Mouse (Mus musculus) forebrain, embryonic 16.5 days (tissue): ENCODE results near the gene Hivep3. TPM values are rescaled to one million over a fixed set of nuclear protein-coding genes. Genes with fewer than 3 reads are reported as not detected.

Experiments used
- ATAC-seq: fragments of 200-750 bp; cut with Nextera tagmentation; 2 replicates; pipeline ENCODE4 v1.8.0; 2017; ENCODE audit warnings: mild to moderate bottlenecking, moderate library complexity
- H3K27ac ChIP-seq: fragments of 300-500 bp; sonication (generic); 2 replicates; pipeline ENCODE4 v1.5.1; 2014; ENCODE audit warnings: low read length, control low read depth
- H3K27me3 ChIP-seq: fragments of 300-500 bp; sonication (generic); replicated peaks from 2 replicates; pipeline ENCODE4 v1.6.1; 2014; ENCODE audit warnings: low read length; ENCODE audit not compliant: control insufficient read depth, insufficient read depth
- H3K36me3 ChIP-seq: fragments of 300-500 bp; sonication (generic); 2 replicates; pipeline ENCODE4 v1.6.1; 2014; ENCODE audit not compliant: control insufficient read depth, insufficient read depth
- H3K4me1 ChIP-seq: fragments of 300-500 bp; sonication (generic); replicated peaks from 2 replicates; pipeline ENCODE4 v1.6.1; 2014; ENCODE audit warnings: low read length; ENCODE audit not compliant: control insufficient read depth, insufficient read depth
- H3K4me2 ChIP-seq: fragments of 300-500 bp; sonication (generic); 2 replicates; pipeline ENCODE4 v1.6.1; 2014; ENCODE audit warnings: mild to moderate bottlenecking, low read length, control low read depth
- H3K4me3 ChIP-seq: fragments of 300-500 bp; sonication (generic); replicated peaks from 2 replicates; pipeline ENCODE4 v1.5.1; 2014; ENCODE audit warnings: mild to moderate bottlenecking, low read length, control low read depth
- H3K9ac ChIP-seq: fragments of 300-500 bp; sonication (generic); replicated peaks from 2 replicates; pipeline ENCODE4 v1.6.1; 2014; ENCODE audit warnings: low read depth, low read length, control low read depth
- H3K9me3 ChIP-seq: fragments of 300-500 bp; sonication (generic); 2 replicates; pipeline ENCODE4 v1.6.1; 2016; ENCODE audit warnings: low read length; ENCODE audit not compliant: control insufficient read depth
- WGBS: fragments of 180-500 bp; shearing (Covaris S2); extraction: QIAGEN DNeasy Blood & Tissue Kit; methylation state at CpG from one replicate; pipeline ENCODE4 v1.1.7; 2014; 5-methylcytosine and 5-hydroxymethylcytosine counted together
- polyA plus RNA-seq: library from polyadenylated mRNA; unstranded; fragments of >200 nt; fragmentation: Nextera tagmentation; extraction: Ambion mirVana; gene quantifications from 2 replicates; pipeline ENCODE4 v1.2.1, GENCODE M21; 2015

The Hivep3 gene
- polyA plus RNA-seq, 1 experiment from 2014 or later, result 26.4 TPM

- no peaks in the 10 kb centered on the region for H3K27me3 ChIP-seq
- H3K4me2 ChIP-seq, result no peak overlapping the region
- ATAC-seq, result no peak
- H3K4me1 ChIP-seq, result no peaks in the 10 kb centered on the region
- no peaks in the 10 kb centered on the region for H3K9me3 ChIP-seq
- 62% methylated on average over 5 of the region's 5 CpGs for WGBS
- no peak overlapping the region for H3K27ac ChIP-seq
- no peaks in the 10 kb centered on the region for H3K36me3 ChIP-seq
- H3K4me3 ChIP-seq, result no peak overlapping the region
- H3K9ac ChIP-seq, result no peak overlapping the region
Observed at GRCm38 (mm10) chr4:119882814-119883213, 149.2 kb downstream of the Hivep3 start.

- Histone ChIP-seq H3K9ac (no peak overlapping the region), H3K36me3 (no peaks in the 10 kb centered on the region), H3K9me3 (no peaks in the 10 kb centered on the region), H3K27ac (no peak overlapping the region), H3K4me2 (no peak overlapping the region), H3K27me3 (no peaks in the 10 kb centered on the region), H3K4me1 (no peaks in the 10 kb centered on the region), H3K4me3 (no peak overlapping the region)
- 79% methylated on average over 3 of the region's 3 CpGs for WGBS
- ATAC-seq, result no peak
Observed at GRCm38 (mm10) chr4:119886621-119887020, 153.0 kb downstream of the Hivep3 start.

GRCm38 (mm10) chr4:119887523-119888177, 154.1 kb downstream of the Hivep3 start:
- H3K4me2 ChIP-seq, result no peak overlapping the region
- ATAC-seq, result no peak

GRCm38 (mm10) chr4:119889760-119890159, 156.2 kb downstream of the Hivep3 start:
- H3K27ac ChIP-seq, result no peak overlapping the region
- no peak overlapping the region for H3K4me3 ChIP-seq
- H3K27me3 ChIP-seq, result no peaks in the 10 kb centered on the region
- H3K4me2 ChIP-seq, result no peak overlapping the region
- no peaks in the 10 kb centered on the region for H3K9me3 ChIP-seq
- ATAC-seq, result no peak
- H3K9ac ChIP-seq, result no peak overlapping the region
- WGBS, result 93% methylated on average over 5 of the region's 5 CpGs
- H3K36me3 ChIP-seq, result no peaks in the 10 kb centered on the region
- H3K4me1 ChIP-seq, result peaks cover 6% of the 10 kb centered on the region; the same call in 1 of the 2 replicates

More at GRCm38 (mm10) chr4:119887523-119888177, 154.1 kb downstream of the Hivep3 start:
- Histone ChIP-seq H3K9me3 (no peaks in the 10 kb centered on the region), H3K4me3 (no peak overlapping the region), H3K36me3 (no peaks in the 10 kb centered on the region), H3K27me3 (no peaks in the 10 kb centered on the region), H3K27ac (no peak overlapping the region), H3K9ac (no peak overlapping the region), H3K4me1 (no peaks in the 10 kb centered on the region)
- 82% methylated on average over 6 of the region's 6 CpGs for WGBS

GRCm38 (mm10) chr4:119893255-119893779, 159.7 kb downstream of the Hivep3 start:
- ATAC-seq, result peak; percentile 61

GRCm38 (mm10) chr4:119894797-119895458, 161.3 kb downstream of the Hivep3 start:
- H3K27ac ChIP-seq, result no peak overlapping the region
- no peak overlapping the region for H3K9ac ChIP-seq
- peaks cover 10% of the 10 kb centered on the region; the same call in 1 of the 2 replicates for H3K4me1 ChIP-seq
- 66% methylated on average over 13 of the region's 13 CpGs for WGBS
- no peak overlapping the region for H3K4me2 ChIP-seq
- no peaks in the 10 kb centered on the region for H3K9me3 ChIP-seq
- no peaks in the 10 kb centered on the region for H3K27me3 ChIP-seq
- ATAC-seq, result no peak
- H3K36me3 ChIP-seq, result no peaks in the 10 kb centered on the region
- no peak overlapping the region for H3K4me3 ChIP-seq

More at GRCm38 (mm10) chr4:119893255-119893779, 159.7 kb downstream of the Hivep3 start:
- no peak overlapping the region for H3K4me3 ChIP-seq
- peaks cover 10% of the 10 kb centered on the region; the same call in 1 of the 2 replicates for H3K4me1 ChIP-seq
- H3K4me2 ChIP-seq, result no peak overlapping the region
- no peak overlapping the region for H3K9ac ChIP-seq
- H3K9me3 ChIP-seq, result no peaks in the 10 kb centered on the region
- no peaks in the 10 kb centered on the region for H3K36me3 ChIP-seq
- H3K27me3 ChIP-seq, result no peaks in the 10 kb centered on the region
- no peak overlapping the region for H3K27ac ChIP-seq
- 20% methylated on average over 5 of the region's 5 CpGs for WGBS

- no peak overlapping the region for H3K9ac ChIP-seq
- peaks cover 10% of the 10 kb centered on the region; the same call in 1 of the 2 replicates for H3K4me1 ChIP-seq
- H3K27me3 ChIP-seq, result no peaks in the 10 kb centered on the region
- no peak overlapping the region for H3K4me3 ChIP-seq
- no peaks in the 10 kb centered on the region for H3K9me3 ChIP-seq
- H3K27ac ChIP-seq, result no peak overlapping the region
- H3K36me3 ChIP-seq, result no peaks in the 10 kb centered on the region
- no peak overlapping the region for H3K4me2 ChIP-seq
- no peak for ATAC-seq
- 83% methylated on average over 5 of the region's 5 CpGs for WGBS
Observed at GRCm38 (mm10) chr4:119895504-119895903, 161.9 kb downstream of the Hivep3 start.

GRCm38 (mm10) chr4:119896572-119896971, 163.0 kb downstream of the Hivep3 start:
- Histone ChIP-seq H3K36me3 (no peaks in the 10 kb centered on the region), H3K27ac (no peak overlapping the region), H3K4me3 (no peak overlapping the region), H3K9me3 (no peaks in the 10 kb centered on the region), H3K27me3 (no peaks in the 10 kb centered on the region), H3K9ac (no peak overlapping the region), H3K4me1 (peaks cover 14% of the 10 kb centered on the region), H3K4me2 (no peak overlapping the region)
- ATAC-seq, result no peak
- 69% methylated on average over 3 of the region's 3 CpGs for WGBS

- 58% methylated on average over 6 of the region's 6 CpGs for WGBS
- Histone ChIP-seq H3K27ac (no peak overlapping the region), H3K4me3 (no peak overlapping the region), H3K9me3 (no peaks in the 10 kb centered on the region), H3K36me3 (no peaks in the 10 kb centered on the region), H3K27me3 (no peaks in the 10 kb centered on the region), H3K4me1 (peaks cover 21% of the 10 kb centered on the region), H3K4me2 (no peak overlapping the region), H3K9ac (no peak overlapping the region)
- ATAC-seq, result no peak
Observed at GRCm38 (mm10) chr4:119897054-119897855, 163.7 kb downstream of the Hivep3 start.
